Mouse (Mus musculus) C2C12 (cell line): Measurements from ENCODE around the gene Polr2i.

Source experiments
- CTCF ChIP-seq: IDR thresholded peaks from one replicate; pipeline ENCODE4 v1.5.1; 2011; ENCODE audit not compliant: control insufficient read depth, insufficient read depth, insufficient read length
- USF1 ChIP-seq: IDR thresholded peaks from one replicate; pipeline ENCODE4 v1.6.1; 2011; ENCODE audit warnings: low read depth, mild to moderate bottlenecking, control low read depth, moderate library complexity

DNA sequence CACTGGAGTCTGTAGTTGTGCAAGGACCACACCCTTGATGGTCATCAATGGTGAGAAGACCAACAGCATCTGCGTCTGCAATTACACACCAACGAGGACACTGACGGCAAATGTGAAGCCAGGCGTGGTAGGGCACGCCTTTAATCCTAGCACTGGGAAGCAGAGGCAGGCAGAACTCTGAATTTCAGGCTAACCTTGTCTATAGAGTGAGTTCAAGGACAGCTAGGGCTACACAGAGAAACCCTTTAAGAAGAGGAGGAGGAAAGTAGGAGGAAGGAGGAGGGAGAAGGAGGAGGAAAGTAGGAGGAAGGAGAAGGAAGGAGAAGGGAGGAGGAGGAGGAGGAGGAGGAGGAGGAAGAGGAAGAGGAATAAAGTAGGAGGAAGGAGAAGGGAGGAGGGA lies 33.8 kb downstream of the Polr2i start:
- TF ChIP-seq CTCF (no peak), USF1 (no peak)
